Mouse (Mus musculus) urinary bladder, postnatal 25 days (tissue): ENCODE measurements around the gene Fkbp1a.

Source experiments
- DNase-seq: peaks from one replicate; pipeline ENCODE4 v3.0.0; 2022; ENCODE audit warnings: low spot score

The Fkbp1a gene

DNA sequence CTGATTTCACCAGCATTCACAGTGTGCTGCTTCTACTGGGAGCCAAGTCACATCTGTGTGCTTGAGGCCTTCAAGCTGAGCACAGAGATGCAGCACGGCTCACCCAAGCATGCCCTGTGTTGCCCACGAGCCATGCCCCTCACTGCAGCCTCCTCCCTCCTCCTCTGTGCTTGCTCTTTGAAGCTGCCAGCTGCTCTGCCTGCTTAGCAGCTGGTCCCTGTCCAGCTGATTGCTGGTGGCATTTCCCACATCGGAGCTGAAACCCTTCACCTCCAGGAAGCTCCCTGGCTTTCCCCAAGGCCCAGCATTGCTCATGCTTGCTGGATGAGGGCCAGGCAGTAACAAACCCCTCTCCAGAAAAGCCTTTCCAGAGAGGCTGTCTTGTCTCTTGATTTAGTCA lies 67.7 kb downstream of the Fkbp1a start:
- no peak for DNase-seq
